Mouse (Mus musculus) stomach, postnatal 0 days (tissue): ENCODE data around the gene Mdk. TPM values are rescaled to one million over a fixed set of nuclear protein-coding genes. Genes with fewer than 3 reads are reported as not detected.

Experiments
- ATAC-seq: fragments of 200-750 bp; cut with Nextera tagmentation; 2 replicates; pipeline ENCODE4 v1.8.0; 2017; ENCODE audit not compliant: low FRiP score, low TSS enrichment
- DNase-seq: peaks from one replicate; pipeline ENCODE4 v3.0.0-alpha.2; 2016; ENCODE audit warnings: low spot score
- H3K27ac ChIP-seq: fragments of 300-500 bp; sonication (generic); replicated peaks from 2 replicates; pipeline ENCODE4 v1.5.1; 2014; ENCODE audit warnings: mild to moderate bottlenecking, control low read depth
- H3K27me3 ChIP-seq: fragments of 300-500 bp; sonication (generic); 2 replicates; pipeline ENCODE4 v1.6.1; 2014; ENCODE audit warnings: low read length; ENCODE audit not compliant: control insufficient read depth, insufficient read depth
- H3K36me3 ChIP-seq: fragments of 300-500 bp; sonication (generic); 2 replicates; pipeline ENCODE4 v1.6.1; 2014; ENCODE audit warnings: low read length, mixed read lengths; ENCODE audit not compliant: control insufficient read depth, insufficient read depth
- H3K4me1 ChIP-seq: fragments of 300-500 bp; sonication (generic); replicated peaks from 2 replicates; pipeline ENCODE4 v1.6.1; 2014; ENCODE audit warnings: antibody characterized with exemption; ENCODE audit not compliant: control insufficient read depth, insufficient read depth
- H3K4me2 ChIP-seq: fragments of 300-500 bp; sonication (generic); replicated peaks from 2 replicates; pipeline ENCODE4 v1.6.1; 2014; ENCODE audit warnings: low read depth, mild to moderate bottlenecking, control low read depth, moderate library complexity
- H3K4me3 ChIP-seq: fragments of 300-500 bp; sonication (generic); 2 replicates; pipeline ENCODE4 v1.5.1; 2014; ENCODE audit warnings: low read depth, low read length, control low read depth
- H3K9ac ChIP-seq: fragments of 300-500 bp; sonication (generic); 2 replicates; pipeline ENCODE4 v1.6.1; 2014; ENCODE audit warnings: mild to moderate bottlenecking, low read length, control low read depth, mixed read lengths
- H3K9me3 ChIP-seq: fragments of 300-500 bp; sonication (generic); 2 replicates; pipeline ENCODE4 v1.6.1; 2016; ENCODE audit warnings: low read length; ENCODE audit not compliant: control insufficient read depth
- CTCF ChIP-seq: IDR thresholded peaks from 2 replicates; pipeline ENCODE4 v1.5.1; 2016; ENCODE audit warnings: antibody characterized with exemption, low read depth, mild to moderate bottlenecking, moderate library complexity
- EP300 ChIP-seq: optimal IDR thresholded peaks from 2 replicates; pipeline ENCODE3; 2016; ENCODE audit warnings: antibody characterized with exemption
- WGBS: fragments of 180-500 bp; shearing (Covaris S2); extraction: QIAGEN DNeasy Blood & Tissue Kit; methylation state at CpG from one replicate; pipeline ENCODE4 v1.1.7; 2014; 5-methylcytosine and 5-hydroxymethylcytosine counted together
- polyA plus RNA-seq: library from polyadenylated mRNA; unstranded; fragments of >200 nt; fragmentation: Nextera tagmentation; extraction: Ambion mirVana; gene quantifications from 2 replicates; pipeline ENCODE4 v1.2.1, GENCODE M21; 2015

Mdk gene
- polyA plus RNA-seq, 1 experiment from 2014 or later = 157 TPM

GRCm38 (mm10) chr2:91929936-91930335, 2.2 kb downstream of the Mdk start:
- no peak overlapping the region for H3K27ac ChIP-seq
- DNase-seq (peak; percentile 68), ATAC-seq (peak; percentile 33; the same call in 1 of the 2 replicates)
- peaks cover 3% of the 10 kb centered on the region for H3K36me3 ChIP-seq
- H3K4me3 ChIP-seq = no peak overlapping the region
- peaks cover 5% of the 10 kb centered on the region for H3K4me1 ChIP-seq
- peak overlapping the region; percentile 64 for H3K4me2 ChIP-seq
- 23% methylated on average over 11 of the region's 12 CpGs for WGBS
- H3K9ac ChIP-seq = no peak overlapping the region
- H3K9me3 ChIP-seq = no peaks in the 10 kb centered on the region
- TF ChIP-seq CTCF = peak; percentile 84
- TF ChIP-seq EP300 = no peak
- no peaks in the 10 kb centered on the region for H3K27me3 ChIP-seq

GRCm38 (mm10) chr2:91929455-91929854, 2.6 kb downstream of the Mdk start:
- WGBS = 55% methylated on average over 3 of the region's 3 CpGs
- H3K36me3 ChIP-seq = peaks cover 2% of the 10 kb centered on the region
- H3K27ac ChIP-seq = no peak overlapping the region
- no peak overlapping the region for H3K4me3 ChIP-seq
- ATAC-seq = no peak
- H3K9me3 ChIP-seq = no peaks in the 10 kb centered on the region
- TF ChIP-seq CTCF = no peak
- TF ChIP-seq EP300 = no peak
- no peak overlapping the region for H3K9ac ChIP-seq
- DNase-seq = no peak
- no peak overlapping the region for H3K4me2 ChIP-seq
- peaks cover 5% of the 10 kb centered on the region for H3K4me1 ChIP-seq
- no peaks in the 10 kb centered on the region for H3K27me3 ChIP-seq

DNA sequence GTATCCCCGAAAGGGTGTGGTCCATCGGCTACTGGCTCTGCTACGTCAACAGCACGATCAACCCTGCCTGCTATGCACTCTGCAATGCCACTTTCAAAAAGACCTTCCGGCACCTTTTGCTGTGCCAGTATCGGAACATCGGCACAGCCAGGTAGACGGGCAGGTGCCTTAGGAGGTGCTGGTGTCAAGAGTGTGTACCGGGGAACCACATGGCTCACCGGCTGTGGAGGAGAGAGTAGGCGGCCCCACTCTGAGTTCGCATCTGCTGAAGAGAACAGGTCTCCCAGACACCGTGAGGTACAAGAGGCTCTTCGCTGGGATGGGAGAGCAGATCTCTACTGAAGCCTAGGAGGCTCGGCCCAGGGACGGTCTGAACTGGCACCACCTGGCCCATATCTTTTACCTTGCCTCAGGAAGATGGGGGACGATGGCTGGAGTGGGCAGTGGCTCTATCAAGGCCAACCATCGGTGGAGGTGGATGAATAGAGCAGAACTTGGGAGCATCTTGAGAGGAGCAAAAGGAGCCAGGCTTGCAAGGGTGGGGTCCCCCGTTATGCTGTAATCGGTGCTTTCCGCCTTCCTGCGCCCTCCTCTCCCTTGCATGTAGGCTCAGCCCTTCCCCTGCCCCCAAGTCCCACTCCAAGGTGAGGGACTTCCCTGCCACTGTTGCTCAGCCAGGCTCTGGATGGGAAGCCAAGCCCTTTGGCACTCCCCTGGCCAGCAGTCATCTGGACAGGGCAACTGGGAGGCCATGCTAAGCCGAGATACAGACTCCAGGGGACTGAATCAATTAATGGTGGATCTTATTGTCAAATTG, 3.4 kb downstream of the Mdk start:
- Histone ChIP-seq H3K27ac (no peak overlapping the region), H3K36me3 (no peaks in the 10 kb centered on the region), H3K9me3 (no peaks in the 10 kb centered on the region), H3K9ac (no peak overlapping the region), H3K4me3 (no peak overlapping the region), H3K4me2 (no peak overlapping the region), H3K27me3 (peaks cover 2% of the 10 kb centered on the region; the same call in 1 of the 2 replicates), H3K4me1 (peaks cover 5% of the 10 kb centered on the region)
- ATAC-seq (no peak), DNase-seq (no peak)
- TF ChIP-seq EP300 (no peak), CTCF (no peak)
- WGBS = 68% methylated on average over 23 of the region's 23 CpGs

- peaks cover 7% of the 10 kb centered on the region for H3K4me1 ChIP-seq
- H3K4me3 ChIP-seq = peak overlapping the region; percentile 2; the same call in 1 of the 2 replicates
- no peaks in the 10 kb centered on the region for H3K36me3 ChIP-seq
- ATAC-seq (no peak), DNase-seq (peak; percentile 83)
- 44% methylated on average over 34 of the region's 34 CpGs for WGBS
- H3K4me2 ChIP-seq = no peak overlapping the region
- H3K27ac ChIP-seq = no peak overlapping the region
- H3K27me3 ChIP-seq = peaks cover 4% of the 10 kb centered on the region; the same call in 1 of the 2 replicates
- no peak overlapping the region for H3K9ac ChIP-seq
- no peaks in the 10 kb centered on the region for H3K9me3 ChIP-seq
- peak; percentile 77 for TF ChIP-seq CTCF
- TF ChIP-seq EP300 = no peak
Observed at GRCm38 (mm10) chr2:91927826-91928533, 4.1 kb downstream of the Mdk start.

- H3K27me3 ChIP-seq = peaks cover 4% of the 10 kb centered on the region; the same call in 1 of the 2 replicates
- no peak for TF ChIP-seq EP300
- H3K4me2 ChIP-seq = no peak within 1 kb of the TSS
- DNase-seq (no peak), ATAC-seq (no peak)
- no peak within 1 kb of the TSS for H3K27ac ChIP-seq
- H3K4me3 ChIP-seq = peak within 1 kb of the TSS; percentile 2; the same call in 1 of the 2 replicates
- 77% methylated on average over 3 of the region's 3 CpGs for WGBS
- no peak within 1 kb of the TSS for H3K9ac ChIP-seq
- H3K36me3 ChIP-seq = no peaks in the 10 kb centered on the region
- H3K4me1 ChIP-seq = peaks cover 11% of the 10 kb centered on the region
- no peaks in the 10 kb centered on the region for H3K9me3 ChIP-seq
Observed at GRCm38 (mm10) chr2:91926949-91927348, 5.1 kb downstream of the Mdk start, which contains the start of gene Chrm4. Gene Chrm4 (plus strand): TSS chr2:91927249.
